Mouse (Mus musculus): ENCODE measurements around the gene Vash1. TPM values are rescaled to one million over a fixed set of nuclear protein-coding genes. Genes with fewer than 3 reads are reported as not detected.

The Vash1 gene
- total RNA-seq, 1 experiment from 2014 or later = not detected

GRCm38 (mm10) chr12:86701491-86701890 lies 23.0 kb downstream of the Vash1 start:
- no peak for ATAC-seq (replicated peaks; ENCODE audit: insufficient number of reproducible peaks, low FRiP score, low TSS enrichment, poor library complexity, severe bottlenecking)

GRCm38 (mm10) chr12:86702690-86703089 lies 24.2 kb downstream of the Vash1 start:
- no peak for ATAC-seq (replicated peaks; ENCODE audit: insufficient number of reproducible peaks, low FRiP score, low TSS enrichment, poor library complexity, severe bottlenecking)

- no peak for ATAC-seq (replicated peaks; ENCODE audit: insufficient number of reproducible peaks, low FRiP score, low TSS enrichment, poor library complexity, severe bottlenecking)
Measured at GRCm38 (mm10) chr12:86705843-86706242, 27.3 kb downstream of the Vash1 start.

GRCm38 (mm10) chr12:86714026-86714425 lies 35.5 kb downstream of the Vash1 start:
- no peak for ATAC-seq (replicated peaks; ENCODE audit: insufficient number of reproducible peaks, low FRiP score, low TSS enrichment, poor library complexity, severe bottlenecking)

- ATAC-seq (replicated peaks; ENCODE audit: insufficient number of reproducible peaks, low FRiP score, low TSS enrichment, poor library complexity, severe bottlenecking) = no peak
Measured at GRCm38 (mm10) chr12:86715401-86715800, 36.9 kb downstream of the Vash1 start.

- no peak for ATAC-seq (replicated peaks; ENCODE audit: insufficient number of reproducible peaks, low FRiP score, low TSS enrichment, poor library complexity, severe bottlenecking)
Measured at GRCm38 (mm10) chr12:86716962-86717361, 38.5 kb downstream of the Vash1 start.

GRCm38 (mm10) chr12:86719961-86720639 lies 41.6 kb downstream of the Vash1 start:
- no peak for ATAC-seq (replicated peaks; ENCODE audit: insufficient number of reproducible peaks, low FRiP score, low TSS enrichment, poor library complexity, severe bottlenecking)

GRCm38 (mm10) chr12:86721453-86721852 lies 43.0 kb downstream of the Vash1 start:
- no peak for ATAC-seq (replicated peaks; ENCODE audit: insufficient number of reproducible peaks, low FRiP score, low TSS enrichment, poor library complexity, severe bottlenecking)

GRCm38 (mm10) chr12:86724300-86724699 lies 45.8 kb downstream of the Vash1 start:
- no peak for ATAC-seq (replicated peaks; ENCODE audit: insufficient number of reproducible peaks, low FRiP score, low TSS enrichment, poor library complexity, severe bottlenecking)

- peak; percentile 15; the same call in 1 of the 2 replicates for ATAC-seq (replicated peaks; ENCODE audit: insufficient number of reproducible peaks, low FRiP score, low TSS enrichment, poor library complexity, severe bottlenecking)
Measured at GRCm38 (mm10) chr12:86725706-86726105, 47.2 kb downstream of the Vash1 start.

GRCm38 (mm10) chr12:86726120-86726640 lies 47.7 kb downstream of the Vash1 start, which contains the start of gene Angel1:
Gene Angel1 (minus strand): TSS chr12:86726460.
- peak; percentile 91 for ATAC-seq (replicated peaks; ENCODE audit: insufficient number of reproducible peaks, low FRiP score, low TSS enrichment, poor library complexity, severe bottlenecking)

GRCm38 (mm10) chr12:86734319-86734810 lies 55.9 kb downstream of the Vash1 start, which contains the start of gene Lrrc74a:
Gene Lrrc74a (plus strand): TSS chr12:86734369.
- no peak for ATAC-seq (replicated peaks; ENCODE audit: insufficient number of reproducible peaks, low FRiP score, low TSS enrichment, poor library complexity, severe bottlenecking)

Other genes starting within 250 kb of the Vash1 start
- gene Angel1, start 47.8 kb downstream of the Vash1 start, total RNA-seq (2017) = 1.4 to 2.0 TPM (median 1.6 TPM) in 3 replicates
- gene Lrrc74a, start 55.7 kb downstream of the Vash1 start, total RNA-seq (2017) = not detected in 3 replicates
- 15.1 to 32.7 TPM (median 18.2 TPM) in 3 replicates for gene Irf2bpl, start 206.1 kb downstream of the Vash1 start, total RNA-seq (2017)